Mouse (Mus musculus) right cerebral cortex, postnatal 25 days (tissue): ENCODE results near the gene Sugp1.

Source experiments
- DNase-seq: peaks from one replicate; pipeline ENCODE4 v3.0.0; 2022

Gene Sugp1

GRCm38 (mm10) chr8:70114488-70114887 is 71.9 kb downstream of the Sugp1 start:
- DNase-seq: no peak

GRCm38 (mm10) chr8:70114892-70115291 is 72.3 kb downstream of the Sugp1 start:
- DNase-seq: no peak

- DNase-seq: no peak
Observed at GRCm38 (mm10) chr8:70117611-70118010, 75.0 kb downstream of the Sugp1 start.

- DNase-seq: peak; percentile 76
Observed at GRCm38 (mm10) chr8:70118726-70119700, 76.4 kb downstream of the Sugp1 start.

- peak; percentile 90 for DNase-seq
Observed at GRCm38 (mm10) chr8:70120667-70121066, 78.1 kb downstream of the Sugp1 start, which contains the start of gene Ncan. TSS of gene Ncan (minus strand) at chr8:70120873.
